ENCODE assay signal across 5 mouse cellular contexts in genomic region chr10:96136451-96136850, GRCm38 (mm10).
DNase-seq lines count a peak whose midpoint lies in the region.

Gm5426 (plus strand) TSS chr10:96136603.

- DNase-seq in CD4-positive helper T cell, adult 2 months (ENCODE audit: low read depth, low spot score), result peak; percentile 43
- DNase-seq in T-cell, adult 2 months (ENCODE audit: low spot score), result peak; percentile 34
- peak; percentile 86 for DNase-seq in heart, adult 11 months
- DNase-seq in induced T-regulatory cell, adult 2 months (ENCODE audit: low read depth), result peak; percentile 11
- peak; percentile 50 for DNase-seq in naive thymus-derived CD4-positive, alpha-beta T cell, adult 2 months (ENCODE audit: low read depth)

Comparison
In these comparisons a context has a peak if more than half of its experiments do, and no peak if none do; other contexts are left out.
1. Peak in every context shown above with its lines: DNase-seq.
2. DNase-seq: peak in every context shown above with its lines; median percentile 86 in heart, adult 11 months; 50 in naive thymus-derived CD4-positive, alpha-beta T cell, adult 2 months; 43 in CD4-positive helper T cell, adult 2 months; 34 in T-cell, adult 2 months; 11 in induced T-regulatory cell, adult 2 months.